Mouse (Mus musculus) G1E (cell line): ENCODE data around the gene Ccdc36. TPM values are rescaled to one million over a fixed set of nuclear protein-coding genes. Genes with fewer than 3 reads are reported as not detected.
A peak's percentile ranks its signal among the peaks of the same experiment; 100 is the strongest.

Experiments used
- ATAC-seq: 2 replicates; pipeline ENCODE4 v1.8.0; 2016; ENCODE audit warnings: mild to moderate bottlenecking; ENCODE audit not compliant: insufficient number of reproducible peaks, poor library complexity, low FRiP score, severe bottlenecking; ENCODE audit errors: extremely low read depth
- DNase-seq: peaks from one replicate; pipeline ENCODE4 v3.0.0; 2012; ENCODE audit warnings: low spot score
- H3K27me3 ChIP-seq: 2 replicates; pipeline ENCODE4 v1.6.1; 2012; ENCODE audit warnings: mild to moderate bottlenecking, low read length, inconsistent platforms; ENCODE audit not compliant: insufficient read depth
- H3K36me3 ChIP-seq: replicated peaks from 2 replicates; pipeline ENCODE3; 2012; ENCODE audit warnings: mild to moderate bottlenecking, inconsistent platforms
- H3K4me1 ChIP-seq: 2 replicates; pipeline ENCODE4 v1.6.1; 2012; ENCODE audit warnings: low read depth, low read length, inconsistent platforms, mixed read lengths; ENCODE audit not compliant: insufficient read depth
- H3K4me3 ChIP-seq: 2 replicates; pipeline ENCODE4 v1.5.1; 2012; ENCODE audit warnings: low read depth, mild to moderate bottlenecking, inconsistent platforms, low read length, moderate library complexity, mixed read lengths
- H3K9me3 ChIP-seq: replicated peaks from 2 replicates; pipeline ENCODE4 v1.6.1; 2012; ENCODE audit warnings: inconsistent platforms
- CTCF ChIP-seq: IDR thresholded peaks from 2 replicates; pipeline ENCODE4 v1.5.1; 2012; ENCODE audit warnings: low read depth, low read length, inconsistent platforms, mixed read lengths
- GATA1 ChIP-seq: IDR thresholded peaks from 2 replicates; pipeline ENCODE4 v1.6.1; 2012; ENCODE audit warnings: borderline replicate concordance, low read length, inconsistent platforms, mixed read lengths
- GATA2 ChIP-seq: IDR thresholded peaks from 2 replicates; pipeline ENCODE4 v1.6.1; 2012; ENCODE audit warnings: low read depth, low read length, inconsistent platforms, borderline replicate concordance
- POLR2AphosphoS5 ChIP-seq: IDR thresholded peaks from 2 replicates; pipeline ENCODE4 v1.6.1; 2012; ENCODE audit warnings: low read depth, low read length, inconsistent platforms; ENCODE audit not compliant: insufficient replicate concordance
- TAL1 ChIP-seq: conservative IDR thresholded peaks from 2 replicates; pipeline ENCODE4 v1.6.1; 2012; ENCODE audit warnings: low read depth, low read length, inconsistent platforms, mixed read lengths
- polyA plus RNA-seq: library from polyadenylated mRNA; stranded (reverse); fragments of >175 nt; gene quantifications from 2 replicates; pipeline ENCODE4 v1.2.3, GENCODE M21; 2012
- total RNA-seq, 2 experiments: library from RNA; stranded (forward) in 1 of 2; stranded (reverse) in 1 of 2; fragments of 200-1000 nt in 1 of 2; fragments of >200 nt in 1 of 2; fragmentation: Nextera tagmentation in 1 of 2; gene quantifications; 2 replicates each; pipeline ENCODE4 v1.2.3; 2014 to 2017

Ccdc36 gene
- total and polyA plus RNA-seq, 3 experiments = 0.22 TPM; not detected in 2

DNA sequence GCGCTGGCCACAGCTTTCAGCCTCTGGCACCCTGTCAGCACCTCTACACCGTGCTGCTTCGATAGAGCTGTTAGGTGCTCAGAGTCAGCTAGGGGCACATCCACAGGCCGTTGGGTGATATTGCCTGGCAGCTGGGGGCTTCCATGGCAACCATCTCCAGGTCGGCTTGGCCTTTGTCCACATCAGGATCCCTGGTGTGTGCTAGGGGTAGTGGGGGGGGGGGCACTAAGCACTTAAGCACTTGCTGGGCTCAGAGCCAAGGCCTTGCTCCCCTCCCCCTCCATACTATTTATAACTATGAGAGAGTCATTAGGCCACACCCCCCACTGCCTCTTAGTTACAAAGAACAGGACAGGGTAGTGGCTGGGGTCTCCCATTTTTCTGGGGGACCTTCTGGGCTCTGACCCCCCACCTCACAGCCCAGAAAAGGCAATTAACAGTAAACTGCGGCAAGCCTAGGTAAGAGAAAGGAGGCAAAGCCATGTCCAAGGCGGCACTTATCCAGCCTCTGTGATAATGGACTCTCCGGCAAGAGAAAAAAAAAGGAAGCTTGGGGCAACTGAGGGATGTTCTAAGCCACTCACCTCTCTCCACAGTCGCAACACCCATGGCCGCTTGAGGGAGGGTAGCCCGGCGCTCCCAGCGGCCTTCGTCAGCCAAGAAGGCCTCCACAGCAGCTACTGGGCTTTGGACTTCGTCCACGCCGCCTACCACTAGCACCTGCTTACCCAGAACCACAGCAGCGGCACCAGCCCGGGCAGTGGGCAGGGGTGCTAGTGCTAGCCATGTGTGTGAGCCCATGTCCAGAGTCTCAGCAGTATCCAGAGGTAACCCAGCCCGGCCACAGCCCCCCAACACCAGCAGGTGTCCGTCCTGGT, 22.2 kb upstream of the Ccdc36 start:
- H3K36me3 ChIP-seq = peaks cover 38% of the 10 kb centered on the region
- peak; percentile 52 for DNase-seq
- no peaks in the 10 kb centered on the region for H3K9me3 ChIP-seq
- ATAC-seq = no peak
- H3K27me3 ChIP-seq = no peaks in the 10 kb centered on the region
- TF ChIP-seq GATA1 = no peak
- TF ChIP-seq CTCF = no peak
- no peak for TF ChIP-seq GATA2
- peak overlapping the region; percentile 76 for H3K4me3 ChIP-seq
- H3K4me1 ChIP-seq = peaks cover 51% of the 10 kb centered on the region

DNA sequence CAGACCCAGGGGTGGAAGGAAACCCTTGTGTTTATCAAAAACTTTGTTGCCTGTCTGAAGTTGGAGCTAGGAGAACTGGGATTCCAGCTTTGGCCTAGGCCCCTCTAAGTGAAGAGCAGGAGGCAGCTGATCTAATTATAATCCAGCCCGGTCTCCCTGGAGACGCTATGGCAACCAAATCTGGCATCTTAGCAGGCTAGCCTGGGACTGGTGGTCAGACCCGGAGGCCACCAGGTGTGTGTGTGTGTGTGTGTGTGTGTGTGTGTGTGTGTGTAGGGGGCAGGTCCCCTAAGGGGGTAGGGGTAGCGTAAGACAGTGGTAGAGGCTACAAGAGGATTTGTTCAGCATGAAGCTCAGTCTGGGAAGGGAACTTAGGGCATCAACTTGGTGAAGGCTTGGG, 21.6 kb upstream of the Ccdc36 start:
- peak overlapping the region; percentile 76; the same call in 1 of the 2 replicates for H3K4me3 ChIP-seq
- H3K36me3 ChIP-seq = peaks cover 38% of the 10 kb centered on the region
- TF ChIP-seq POLR2AphosphoS5 = no peak
- no peak for TF ChIP-seq CTCF
- no peak for TF ChIP-seq GATA2
- TF ChIP-seq GATA1 = no peak
- TF ChIP-seq TAL1 = no peak
- no peaks in the 10 kb centered on the region for H3K27me3 ChIP-seq
- peaks cover 48% of the 10 kb centered on the region for H3K4me1 ChIP-seq
- H3K9me3 ChIP-seq = no peaks in the 10 kb centered on the region
- no peak for ATAC-seq
- DNase-seq = no peak

DNA sequence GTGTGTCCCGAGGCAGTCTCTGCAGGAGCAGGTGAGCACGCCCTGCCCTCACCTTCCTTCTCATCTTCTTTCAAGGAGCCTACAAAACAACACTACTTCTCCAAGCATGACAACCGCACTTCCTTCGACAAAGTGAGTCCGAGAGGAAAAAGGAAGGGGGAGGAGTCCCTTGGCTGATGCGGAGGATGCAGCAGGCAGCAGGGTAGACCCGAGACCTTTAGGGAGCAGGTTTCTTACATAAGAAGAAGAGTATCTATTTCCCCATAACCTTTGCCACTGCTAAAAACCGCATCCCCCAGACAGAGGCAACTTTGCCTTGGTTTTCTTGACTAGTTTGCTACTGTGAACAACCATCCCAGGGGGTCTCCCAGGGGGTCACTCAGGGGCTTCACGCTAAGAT, 16.8 kb upstream of the Ccdc36 start:
- peaks cover 28% of the 10 kb centered on the region for H3K36me3 ChIP-seq
- peaks cover 18% of the 10 kb centered on the region for H3K4me1 ChIP-seq
- no peak for ATAC-seq
- no peaks in the 10 kb centered on the region for H3K9me3 ChIP-seq
- DNase-seq = no peak
- no peak overlapping the region for H3K4me3 ChIP-seq
- TF ChIP-seq GATA2 = no peak
- no peak for TF ChIP-seq TAL1
- TF ChIP-seq POLR2AphosphoS5 = no peak
- no peak for TF ChIP-seq GATA1
- TF ChIP-seq CTCF = no peak
- peaks cover 4% of the 10 kb centered on the region; the same call in 1 of the 2 replicates for H3K27me3 ChIP-seq

DNA sequence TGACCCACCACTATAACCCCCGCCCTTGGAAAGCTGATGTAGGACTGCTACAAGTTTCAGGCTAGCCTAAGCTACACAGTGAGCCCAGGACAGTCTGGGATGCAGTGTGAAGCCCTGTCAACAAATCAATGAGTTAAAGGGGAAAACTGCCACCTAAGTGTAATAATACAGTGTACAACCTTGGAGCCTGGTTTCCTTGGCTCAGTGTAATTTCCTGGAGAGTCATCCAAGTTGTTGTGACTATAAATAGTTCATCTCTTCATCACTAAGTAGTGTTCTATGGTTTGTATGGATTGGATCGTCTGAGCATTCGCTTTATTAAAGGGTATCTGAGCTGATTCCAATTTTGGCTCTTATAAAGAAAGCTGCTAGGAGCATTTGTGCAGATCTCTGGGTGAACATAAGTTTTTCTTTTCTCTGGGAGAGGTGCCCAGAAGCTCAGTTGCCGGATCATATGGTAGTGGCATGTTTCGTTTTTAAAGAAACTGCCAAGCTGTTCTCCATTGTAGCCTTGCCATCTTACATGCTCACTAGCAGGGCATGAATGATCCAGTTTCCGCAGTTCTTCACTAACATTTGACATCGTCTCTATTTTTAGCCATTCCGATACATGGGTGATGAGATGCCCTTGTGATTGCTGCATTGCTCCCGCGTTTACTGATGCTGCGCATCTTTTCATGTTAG, 13.1 kb upstream of the Ccdc36 start:
- DNase-seq = no peak
- TF ChIP-seq GATA2 (no peak), CTCF (no peak), TAL1 (no peak), POLR2AphosphoS5 (no peak), GATA1 (no peak)

DNA sequence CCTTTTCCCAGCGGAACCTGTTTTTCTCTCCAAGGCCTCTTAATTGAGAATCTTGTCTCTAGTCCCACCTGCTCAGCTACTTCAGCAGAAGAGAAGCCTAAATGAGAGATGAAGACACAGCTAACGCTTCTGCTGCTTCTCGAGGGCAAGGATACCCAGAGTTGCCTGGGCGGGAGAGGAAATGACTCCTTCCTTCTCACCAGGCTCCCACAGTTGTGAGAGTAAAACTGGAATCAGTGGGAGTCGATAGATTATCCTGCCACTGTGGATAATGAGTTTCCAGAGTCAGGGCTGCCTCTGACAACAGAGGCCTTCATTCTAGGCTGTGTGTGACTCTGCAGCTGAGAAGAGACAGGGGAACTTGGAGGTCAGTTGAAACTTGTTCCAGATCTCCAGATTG, 12.2 kb upstream of the Ccdc36 start:
- no peak for DNase-seq
- no peak for ATAC-seq
- H3K9me3 ChIP-seq = no peaks in the 10 kb centered on the region
- TF ChIP-seq GATA2 = no peak
- no peak for TF ChIP-seq POLR2AphosphoS5
- no peak for TF ChIP-seq GATA1
- H3K4me1 ChIP-seq = peaks cover 11% of the 10 kb centered on the region
- H3K27me3 ChIP-seq = peaks cover 11% of the 10 kb centered on the region
- H3K4me3 ChIP-seq = no peak overlapping the region
- H3K36me3 ChIP-seq = no peaks in the 10 kb centered on the region

More for the DNA sequence above, 13.1 kb upstream of the Ccdc36 start:
- no peaks in the 10 kb centered on the region for H3K36me3 ChIP-seq
- H3K4me3 ChIP-seq = no peak overlapping the region
- peaks cover 7% of the 10 kb centered on the region; the same call in 1 of the 2 replicates for H3K27me3 ChIP-seq
- H3K4me1 ChIP-seq = peaks cover 11% of the 10 kb centered on the region
- no peaks in the 10 kb centered on the region for H3K9me3 ChIP-seq
- ATAC-seq = no peak

DNA sequence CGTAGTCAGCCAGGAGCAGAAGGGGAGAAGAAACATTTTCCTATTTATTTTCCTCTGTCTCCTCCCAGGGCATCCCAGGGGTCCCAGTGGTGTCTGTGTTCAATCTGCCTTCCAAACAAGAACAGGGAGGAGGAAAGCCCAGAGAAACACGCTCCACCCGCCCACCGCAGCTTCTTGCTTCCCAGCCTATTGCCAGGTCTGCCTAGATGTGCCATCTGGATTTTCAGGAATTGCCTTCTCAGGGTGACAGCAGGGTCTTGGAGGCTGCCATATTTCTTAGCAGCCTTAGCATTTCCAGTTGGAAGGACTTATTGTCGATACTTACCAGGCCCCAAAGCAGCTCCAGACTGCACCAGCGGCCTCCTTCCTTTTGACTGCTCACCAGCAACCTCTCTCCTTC, 10.9 kb upstream of the Ccdc36 start:
- peaks cover 7% of the 10 kb centered on the region for H3K4me1 ChIP-seq
- no peak overlapping the region for H3K4me3 ChIP-seq
- peaks cover 11% of the 10 kb centered on the region for H3K27me3 ChIP-seq
- H3K9me3 ChIP-seq = no peaks in the 10 kb centered on the region
- no peak for DNase-seq
- TF ChIP-seq GATA2 (no peak), CTCF (no peak), POLR2AphosphoS5 (no peak), TAL1 (no peak), GATA1 (no peak)
- no peaks in the 10 kb centered on the region for H3K36me3 ChIP-seq
- ATAC-seq = no peak
